Mouse (Mus musculus) kidney, adult 2 months (tissue): Measurements from ENCODE around the gene H2al1b.
"Not testable (repeated sequence)": the region's sequence is repeated elsewhere in the genome, so short reads cannot be mapped to it uniquely, and the experiment has no call there.

Experiments used
- CTCF ChIP-seq: fragments of 200-500 bp; conservative IDR thresholded peaks from 2 replicates; pipeline ENCODE4 v1.5.1; 2011; ENCODE audit warnings: low read depth, mild to moderate bottlenecking, control low read depth, low read length, moderate library complexity, mixed read lengths; ENCODE audit not compliant: insufficient read depth, insufficient read length
- POLR2A ChIP-seq: fragments of 200-500 bp; IDR thresholded peaks from one replicate; pipeline ENCODE4 v1.6.1; 2011; ENCODE audit warnings: low read depth, low read length, control low read depth

GRCm38 (mm10) chrX:11324359-11324758 is 22.1 kb downstream of the H2al1b start, which contains the start of gene H2al1i:
- not testable (repeated sequence) for TF ChIP-seq POLR2A, CTCF
